Mouse (Mus musculus) C2C12 (cell line): Measurements from ENCODE around the gene Ccar1.

Experiments used
- CEBPB ChIP-seq: IDR thresholded peaks from one replicate; pipeline ENCODE4 v1.6.1; 2011; ENCODE audit warnings: low read depth, mild to moderate bottlenecking, control low read depth, moderate library complexity
- CTCF ChIP-seq: IDR thresholded peaks from one replicate; pipeline ENCODE4 v1.5.1; 2011; ENCODE audit not compliant: control insufficient read depth, insufficient read depth, insufficient read length
- MAX ChIP-seq: IDR thresholded peaks from one replicate; pipeline ENCODE4 v1.6.1; 2011; ENCODE audit warnings: mild to moderate bottlenecking, control low read depth
- MYOD1 ChIP-seq: IDR thresholded peaks from one replicate; pipeline ENCODE4 v1.6.1; 2011; ENCODE audit warnings: low read depth; ENCODE audit not compliant: control insufficient read depth, insufficient read length
- MYOG ChIP-seq: IDR thresholded peaks from one replicate; pipeline ENCODE4 v1.6.1; 2011; ENCODE audit not compliant: control insufficient read depth, insufficient read length; ENCODE audit errors: extremely low read depth
- USF1 ChIP-seq: IDR thresholded peaks from one replicate; pipeline ENCODE4 v1.6.1; 2011; ENCODE audit warnings: low read depth, mild to moderate bottlenecking, control low read depth, moderate library complexity

DNA sequence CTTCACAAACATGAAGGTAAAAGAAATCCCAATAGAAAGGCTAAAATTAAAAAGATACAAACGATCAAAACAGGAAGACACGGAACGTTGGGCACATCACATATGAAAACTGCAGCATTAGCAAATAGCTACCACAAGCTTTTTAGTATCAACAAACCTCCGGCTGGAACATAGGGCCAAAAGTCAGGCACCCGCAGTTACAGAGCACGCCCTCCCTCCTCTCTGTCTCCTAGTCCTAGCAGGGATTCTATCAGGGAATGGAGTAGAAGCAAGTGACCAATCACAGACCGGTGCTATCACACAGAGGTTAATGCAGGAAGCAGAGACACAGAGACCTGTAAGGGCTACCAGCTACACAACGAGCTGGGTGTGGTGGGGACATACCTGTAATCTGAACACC is 32.4 kb upstream of the Ccar1 start:
- TF ChIP-seq CTCF (no peak), MYOG (no peak), MAX (no peak), CEBPB (no peak), MYOD1 (no peak), USF1 (no peak)
